Comparison of ENCODE assay signal across 12 mouse cellular contexts in genomic region chr8:90371611-90372222, GRCm38 (mm10). TPM values are rescaled to one million over a fixed set of nuclear protein-coding genes. Genes with fewer than 3 reads are reported as not detected.
DNase-seq lines count a peak whose midpoint lies in the region; ATAC-seq and TF ChIP-seq lines count a peak whose summit lies in the region.
"Had no signal": no experiment of that assay in that cellular context is flagged by ENCODE, and none has a peak within 500 bp of the region (broad histone marks: within the 10 kb centered on the region; RNA-seq: fewer than 3 reads in every experiment).

No protein-coding gene starts in this region.

- 0 out of 2 replicates have a peak, but pooled peaks cover 2% of the 10 kb centered on the region for H3K4me1 ChIP-seq in kidney, embryonic 15.5 days
- no peaks in the 10 kb centered on the region for H3K4me1 ChIP-seq in kidney, postnatal 0 days (replicated peaks; ENCODE audit: insufficient read depth, low read length)
- H3K4me1 ChIP-seq: embryonic facial prominence, embryonic 12.5 days had no signal

- H3K9ac ChIP-seq in kidney, embryonic 15.5 days: no peak overlapping the region
- no peak overlapping the region for H3K9ac ChIP-seq in kidney, postnatal 0 days (ENCODE audit: low read depth, low read length)
- H3K9ac ChIP-seq: embryonic facial prominence, embryonic 12.5 days; lung, embryonic 14.5 days had no signal

- no peak for TF ChIP-seq CTCF in kidney, postnatal 0 days (IDR thresholded peaks at IDR 0.05; ENCODE audit: low read depth)

- H3K36me3 ChIP-seq in kidney, embryonic 15.5 days: no peaks in the 10 kb centered on the region
- H3K36me3 ChIP-seq in kidney, postnatal 0 days (ENCODE audit: insufficient read depth, low read length): no peaks in the 10 kb centered on the region
- H3K36me3 ChIP-seq: embryonic facial prominence, embryonic 12.5 days; G1E had no signal

- DNase-seq in kidney, adult 18-20 months: peak; percentile 16
- DNase-seq in cerebellum, adult 11 months: peak; percentile 53
- DNase-seq in cerebellum, postnatal 10 days: peak; percentile 97
- peak; percentile 25 for DNase-seq in kidney, postnatal 0 days (ENCODE audit: low spot score)
- no peak for DNase-seq in heart, adult 18-20 months
- DNase-seq: adrenal gland, adult 8-10 months; lung, embryonic 14.5 days had no signal

- H3K9me3 ChIP-seq in kidney, embryonic 15.5 days (replicated peaks): no peaks in the 10 kb centered on the region
- H3K9me3 ChIP-seq in kidney, postnatal 0 days (replicated peaks; ENCODE audit: low read length): no peaks in the 10 kb centered on the region
- H3K9me3 ChIP-seq: embryonic facial prominence, embryonic 12.5 days had no signal

- H3K27ac ChIP-seq in kidney, embryonic 15.5 days: no peak overlapping the region
- no peak overlapping the region for H3K27ac ChIP-seq in kidney, postnatal 0 days
- H3K27ac ChIP-seq: embryonic facial prominence, embryonic 12.5 days had no signal

- 67% methylated on average over 10 of the region's 10 CpGs for WGBS in kidney, embryonic 15.5 days
- 67% methylated on average over 10 of the region's 10 CpGs for WGBS in kidney, postnatal 0 days

- no peaks in the 10 kb centered on the region for H3K27me3 ChIP-seq in kidney, embryonic 15.5 days
- H3K27me3 ChIP-seq in kidney, postnatal 0 days (ENCODE audit: insufficient read depth, low read length): no peaks in the 10 kb centered on the region
- H3K27me3 ChIP-seq: embryonic facial prominence, embryonic 12.5 days had no signal

- ATAC-seq in kidney, embryonic 15.5 days (replicated peaks; ENCODE audit: low FRiP score): no peak
- no peak for ATAC-seq in kidney, postnatal 0 days (replicated peaks; ENCODE audit: low FRiP score, low read depth)
- ATAC-seq in erythroid progenitor cell, adult 5-6 weeks (replicated peaks; ENCODE audit: low FRiP score, poor library complexity, severe bottlenecking): no peak
- ATAC-seq: midbrain, embryonic 16.5 days had no signal

- no peak overlapping the region for H3K4me3 ChIP-seq in kidney, embryonic 15.5 days (replicated peaks)
- no peak overlapping the region for H3K4me3 ChIP-seq in kidney, postnatal 0 days (replicated peaks; ENCODE audit: low read depth, low read length)
- H3K4me3 ChIP-seq: embryonic facial prominence, embryonic 12.5 days had no signal

- no peak overlapping the region for H3K4me2 ChIP-seq in kidney, embryonic 15.5 days
- H3K4me2 ChIP-seq in kidney, postnatal 0 days (ENCODE audit: low read length): no peak overlapping the region
- H3K4me2 ChIP-seq: embryonic facial prominence, embryonic 12.5 days; lung, embryonic 14.5 days had no signal

RNA-seq across cellular contexts. Expression of gene Tox3, which starts 23.6 kb away (rescaled TPM):
- 10.7 and 13.2 TPM in 2 replicates for polyA plus RNA-seq in kidney, embryonic 15.5 days (2015; fragmentation: Nextera tagmentation; extraction: Ambion mirVana)
- 17.9 and 20.7 TPM in 2 replicates for polyA plus RNA-seq in kidney, postnatal 0 days (2015; fragmentation: Nextera tagmentation; extraction: Ambion mirVana)
- total RNA-seq in erythroid progenitor cell, adult 5-6 weeks (2015; ENCODE audit: low replicate concordance): not detected in 2 replicates
- not detected in 2 replicates for total RNA-seq in erythroid progenitor cell, adult 5-6 weeks (2017; ENCODE audit: low replicate concordance)
- total RNA-seq in heart, adult 18-20 months (2021): 1 to 10 TPM; 1.3 to 2.1 TPM
- total RNA-seq: G1E had no signal
- polyA plus RNA-seq: G1E had no signal

Comparison
In these comparisons a context has a peak if more than half of its experiments do, and no peak if none do; other contexts are left out.
1. DNase-seq: peak in kidney, adult 18-20 months (single experiment), cerebellum, adult 11 months (single experiment), cerebellum, postnatal 10 days (2 of 2) and kidney, postnatal 0 days (single experiment); none in heart, adult 18-20 months (0 of 2).